Mouse (Mus musculus) neural tube, embryonic 13.5 days (tissue): ENCODE measurements around the gene Bcam. TPM values are rescaled to one million over a fixed set of nuclear protein-coding genes. Genes with fewer than 3 reads are reported as not detected.

ENCODE experiments used
- ATAC-seq: fragments of 200-750 bp; cut with Nextera tagmentation; 2 replicates; pipeline ENCODE4 v1.8.0; 2017; ENCODE audit warnings: low read depth, mild to moderate bottlenecking, moderate TSS enrichment, moderate library complexity
- H3K27ac ChIP-seq: fragments of 300-500 bp; sonication (generic); replicated peaks from 2 replicates; pipeline ENCODE4 v1.5.1; 2015; ENCODE audit warnings: moderate library complexity, mild to moderate bottlenecking, inconsistent platforms
- H3K27me3 ChIP-seq: fragments of 300-500 bp; sonication (generic); 2 replicates; pipeline ENCODE4 v1.6.1; 2015; ENCODE audit warnings: mild to moderate bottlenecking, inconsistent platforms
- H3K36me3 ChIP-seq: fragments of 300-500 bp; sonication (generic); 2 replicates; pipeline ENCODE4 v1.6.1; 2015; ENCODE audit warnings: mild to moderate bottlenecking, inconsistent platforms
- H3K4me1 ChIP-seq: fragments of 300-500 bp; sonication (generic); replicated peaks from 2 replicates; pipeline ENCODE4 v1.6.1; 2015; ENCODE audit warnings: inconsistent platforms
- H3K4me2 ChIP-seq: fragments of 300-500 bp; sonication (generic); 2 replicates; pipeline ENCODE4 v1.6.1; 2015; ENCODE audit warnings: inconsistent platforms, mild to moderate bottlenecking, moderate library complexity
- H3K4me3 ChIP-seq: fragments of 300-500 bp; sonication (generic); 2 replicates; pipeline ENCODE4 v1.5.1; 2015; ENCODE audit warnings: mild to moderate bottlenecking, inconsistent platforms
- H3K9ac ChIP-seq: fragments of 300-500 bp; sonication (generic); 2 replicates; pipeline ENCODE4 v1.6.1; 2015; ENCODE audit warnings: moderate library complexity, mild to moderate bottlenecking, inconsistent platforms
- H3K9me3 ChIP-seq: fragments of 300-500 bp; sonication (generic); 2 replicates; pipeline ENCODE4 v1.6.1; 2016; ENCODE audit warnings: inconsistent platforms
- WGBS: fragments of 180-500 bp; shearing (Covaris S2); methylation state at CpG from one replicate; pipeline ENCODE4 v1.1.7; 2015; 5-methylcytosine and 5-hydroxymethylcytosine counted together
- polyA plus RNA-seq: library from polyadenylated mRNA; unstranded; fragments of >200 nt; fragmentation: Nextera tagmentation; extraction: Ambion mirVana; gene quantifications from 2 replicates; pipeline ENCODE4 v1.2.1, GENCODE M21; 2015

The Bcam gene
- polyA plus RNA-seq, 1 experiment from 2014 or later = 16.6 TPM

DNA sequence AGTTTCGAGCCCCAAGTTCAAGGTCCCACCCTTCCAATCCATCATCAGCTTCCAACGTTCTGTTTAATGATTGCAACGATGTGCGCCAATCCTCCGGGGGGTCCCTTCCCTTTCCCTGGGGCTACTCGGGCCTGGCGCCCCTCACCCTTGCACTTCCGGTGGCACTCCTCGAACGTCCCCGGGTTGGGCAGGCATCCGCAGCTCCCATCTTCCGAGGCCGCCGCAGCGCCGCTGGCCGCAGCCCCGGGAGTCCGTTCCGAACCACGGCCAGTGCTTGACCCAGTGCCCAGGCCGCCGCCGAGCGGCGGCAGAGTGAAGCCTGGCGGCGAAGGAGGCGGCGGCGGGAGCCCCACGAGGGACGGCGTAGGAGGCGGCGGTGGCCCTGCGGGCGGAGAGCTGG lies 56.0 kb downstream of the Bcam start:
- H3K27me3 ChIP-seq = no peaks in the 10 kb centered on the region
- peak overlapping the region; percentile 98 for H3K4me2 ChIP-seq
- H3K9me3 ChIP-seq = no peaks in the 10 kb centered on the region
- H3K4me3 ChIP-seq = peak overlapping the region; percentile 98
- H3K4me1 ChIP-seq = peaks cover 24% of the 10 kb centered on the region
- peak overlapping the region; percentile 97 for H3K9ac ChIP-seq
- peak overlapping the region; percentile 84 for H3K27ac ChIP-seq
- H3K36me3 ChIP-seq = peaks cover 38% of the 10 kb centered on the region
- no peak for ATAC-seq
- WGBS = under 1% methylated on average over 39 of the region's 39 CpGs

DNA sequence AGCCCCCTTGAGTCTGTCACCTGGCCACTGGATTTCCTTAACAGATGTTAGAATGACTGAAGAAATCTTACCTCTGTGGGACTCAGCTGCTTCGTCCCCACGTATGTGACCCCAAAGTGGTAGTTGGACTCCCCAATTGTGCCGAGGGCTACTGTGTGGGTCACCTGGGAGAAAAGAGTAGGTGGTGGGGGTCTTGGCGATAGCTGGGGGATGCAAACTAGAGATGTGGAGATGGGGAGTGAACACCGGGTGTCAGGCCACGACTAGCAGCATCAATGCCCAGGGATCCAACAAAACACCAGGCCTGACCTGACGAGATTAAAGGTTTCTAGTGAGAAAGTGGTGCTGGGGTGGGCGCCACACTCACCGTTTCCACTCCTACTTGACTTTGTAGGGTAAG lies 57.2 kb downstream of the Bcam start:
- no peaks in the 10 kb centered on the region for H3K9me3 ChIP-seq
- H3K36me3 ChIP-seq = peaks cover 51% of the 10 kb centered on the region
- H3K27me3 ChIP-seq = no peaks in the 10 kb centered on the region
- peaks cover 24% of the 10 kb centered on the region for H3K4me1 ChIP-seq
- no peak for ATAC-seq
- 87% methylated on average over 9 of the region's 9 CpGs for WGBS
- H3K4me3 ChIP-seq = no peak overlapping the region
- H3K9ac ChIP-seq = peak overlapping the region; percentile 97; the same call in 1 of the 2 replicates
- no peak overlapping the region for H3K27ac ChIP-seq
- H3K4me2 ChIP-seq = peak overlapping the region; percentile 98; the same call in 1 of the 2 replicates

DNA sequence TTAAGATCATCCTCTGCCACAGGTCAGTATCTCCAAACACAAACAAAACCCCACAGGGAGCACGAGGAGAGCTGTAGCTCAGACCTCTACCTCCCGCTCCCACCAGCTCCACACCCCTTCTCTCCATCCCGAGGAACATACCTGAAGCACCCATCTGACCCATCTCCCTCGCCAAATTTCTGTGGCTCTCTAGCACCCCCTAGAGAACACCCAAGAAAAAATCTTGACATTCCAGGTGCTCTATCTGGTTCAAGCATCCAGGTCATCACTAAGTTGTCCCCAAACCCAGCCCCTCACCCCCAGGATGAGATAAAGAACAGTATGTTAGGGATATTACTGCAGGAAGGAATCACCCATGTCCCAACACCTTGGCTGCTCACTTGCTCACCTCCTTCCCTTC lies 57.6 kb downstream of the Bcam start:
- Histone ChIP-seq H3K36me3 (peaks cover 54% of the 10 kb centered on the region), H3K4me1 (peaks cover 24% of the 10 kb centered on the region), H3K4me3 (no peak overlapping the region), H3K9ac (no peak overlapping the region), H3K9me3 (no peaks in the 10 kb centered on the region), H3K27ac (no peak overlapping the region), H3K27me3 (no peaks in the 10 kb centered on the region), H3K4me2 (no peak overlapping the region)
- no peak for ATAC-seq
- 63% methylated on average over 4 of the region's 4 CpGs for WGBS

DNA sequence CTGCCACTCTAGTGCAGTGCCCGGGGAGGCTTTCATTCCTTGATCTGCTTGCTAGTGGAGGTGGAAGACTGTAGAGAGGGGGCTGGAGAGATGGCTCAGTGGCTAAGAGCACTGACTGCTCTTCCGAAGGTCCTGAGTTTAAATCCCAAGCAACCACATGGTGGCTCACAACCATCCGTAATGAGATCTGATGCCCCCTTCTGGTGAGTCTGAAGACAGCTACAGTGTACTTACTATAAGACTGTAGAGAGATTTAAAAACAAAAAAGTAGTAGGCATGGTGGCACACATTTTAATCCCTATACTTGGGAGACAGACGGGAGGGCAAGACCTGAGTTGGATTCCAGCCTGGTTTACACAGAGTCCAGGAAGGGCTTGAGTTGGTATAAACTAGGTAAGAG lies 58.4 kb downstream of the Bcam start:
- H3K4me3 ChIP-seq = no peak overlapping the region
- no peaks in the 10 kb centered on the region for H3K9me3 ChIP-seq
- no peaks in the 10 kb centered on the region for H3K27me3 ChIP-seq
- ATAC-seq = no peak
- peaks cover 58% of the 10 kb centered on the region for H3K36me3 ChIP-seq
- no peak overlapping the region for H3K4me2 ChIP-seq
- no peak overlapping the region for H3K9ac ChIP-seq
- WGBS = 80% methylated on average over 4 of the region's 4 CpGs
- H3K4me1 ChIP-seq = peaks cover 24% of the 10 kb centered on the region
- no peak overlapping the region for H3K27ac ChIP-seq

DNA sequence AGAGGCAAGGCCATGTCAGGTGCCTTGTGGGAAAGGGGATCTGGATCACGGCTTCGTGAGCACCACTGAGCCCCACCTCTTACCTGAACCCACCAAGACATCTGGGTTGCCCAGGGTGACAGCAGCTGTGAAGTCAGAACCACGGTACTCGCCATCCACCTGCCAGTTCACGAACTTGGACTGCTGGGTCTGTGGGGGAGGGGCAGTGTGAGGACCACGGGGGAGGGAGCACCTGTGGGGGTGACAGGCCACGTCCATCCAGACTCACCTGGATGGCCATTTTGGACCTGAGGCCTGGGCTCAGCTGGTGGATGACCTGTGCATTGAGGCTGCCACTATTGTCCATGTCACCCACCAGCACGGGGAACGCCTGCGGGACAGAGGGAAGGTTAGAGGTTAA lies 60.2 kb downstream of the Bcam start:
- H3K27ac ChIP-seq = no peak overlapping the region
- no peak overlapping the region for H3K9ac ChIP-seq
- ATAC-seq = no peak
- peaks cover 70% of the 10 kb centered on the region for H3K36me3 ChIP-seq
- H3K4me1 ChIP-seq = peaks cover 15% of the 10 kb centered on the region
- 93% methylated on average over 10 of the region's 10 CpGs for WGBS
- no peaks in the 10 kb centered on the region for H3K27me3 ChIP-seq
- no peaks in the 10 kb centered on the region for H3K9me3 ChIP-seq
- no peak overlapping the region for H3K4me3 ChIP-seq
- no peak overlapping the region for H3K4me2 ChIP-seq

Other genes with a start within 250 kb of the Bcam start
- gene Ppp1r37, start 207.9 kb downstream of the Bcam start, polyA plus RNA-seq = 32.7 and 36.5 TPM in 2 replicates
- gene Zfp296, start 193.7 kb downstream of the Bcam start, polyA plus RNA-seq = 0.40 TPM in 1 of 2 replicates, not detected in the other
- gene Gemin7, start 193.4 kb downstream of the Bcam start, polyA plus RNA-seq = 153 and 159 TPM in 2 replicates
- gene Clasrp, start 166.5 kb downstream of the Bcam start, polyA plus RNA-seq = 52.9 and 61.6 TPM in 2 replicates
- gene Relb, start 141.6 kb downstream of the Bcam start, polyA plus RNA-seq = 5.6 and 6.6 TPM in 2 replicates
- gene Clptm1, start 106.0 kb downstream of the Bcam start, polyA plus RNA-seq = 110 and 118 TPM in 2 replicates
- 1.0 TPM in 1 of 2 replicates, not detected in the other for gene Apoc2, start 93.1 kb downstream of the Bcam start, polyA plus RNA-seq
- gene Gm44805, start 89.6 kb downstream of the Bcam start, polyA plus RNA-seq = not detected in 2 replicates
- gene Apoc4, start 89.5 kb downstream of the Bcam start, polyA plus RNA-seq = 0.08 TPM in 1 of 2 replicates, not detected in the other
- gene Apoc1, start 78.4 kb downstream of the Bcam start, polyA plus RNA-seq = 4.4 and 6.6 TPM in 2 replicates
- 408 and 440 TPM in 2 replicates for gene Apoe, start 71.8 kb downstream of the Bcam start, polyA plus RNA-seq
- gene Tomm40, start 55.6 kb downstream of the Bcam start, polyA plus RNA-seq = 117 and 134 TPM in 2 replicates
- 54.6 and 56.2 TPM in 2 replicates for gene Nectin2, start 20.5 kb downstream of the Bcam start, polyA plus RNA-seq
- not detected in 2 replicates for gene Cblc, start 25.8 kb upstream of the Bcam start, polyA plus RNA-seq
- gene Bcl3, start 51.8 kb upstream of the Bcam start, polyA plus RNA-seq = 0.32 and 1.8 TPM in 2 replicates
- 5.2 and 6.6 TPM in 2 replicates for gene Gm19345, start 81.0 kb upstream of the Bcam start, polyA plus RNA-seq
- 0.36 and 0.48 TPM in 2 replicates for gene Ceacam16, start 90.3 kb upstream of the Bcam start, polyA plus RNA-seq
- gene Ceacam19, start 116.9 kb upstream of the Bcam start, polyA plus RNA-seq = not detected in 2 replicates
- gene Pvr, start 150.1 kb upstream of the Bcam start, polyA plus RNA-seq = 8.9 and 10.3 TPM in 2 replicates
- not detected in 2 replicates for gene Igsf23, start 179.7 kb upstream of the Bcam start, polyA plus RNA-seq
- not detected in 2 replicates for gene Ceacam20, start 194.4 kb upstream of the Bcam start, polyA plus RNA-seq
- not detected in 2 replicates for gene Nlrp9b, start 220.4 kb upstream of the Bcam start, polyA plus RNA-seq